Comparison of ENCODE assay signal across 23 mouse cellular contexts in genomic region chr5:105722807-105723206, GRCm38 (mm10). TPM values are rescaled to one million over a fixed set of nuclear protein-coding genes. Genes with fewer than 3 reads are reported as not detected.
DNase-seq lines count a peak whose midpoint lies in the region; ATAC-seq lines count a peak whose summit lies in the region.
"Had no signal": no experiment of that assay in that cellular context is flagged by ENCODE, and none has a peak within 500 bp of the region (broad histone marks: within the 10 kb centered on the region; RNA-seq: fewer than 3 reads in every experiment).

No protein-coding gene starts in this region.

- H3K27me3 ChIP-seq in kidney, embryonic 15.5 days: no peaks in the 10 kb centered on the region
- no peaks in the 10 kb centered on the region for H3K27me3 ChIP-seq in midbrain, embryonic 13.5 days
- H3K27me3 ChIP-seq: embryonic facial prominence, embryonic 12.5 days; forebrain, embryonic 13.5 days; hindbrain, embryonic 15.5 days; neural tube, embryonic 15.5 days had no signal

- H3K4me3 ChIP-seq in kidney, embryonic 15.5 days (replicated peaks): no peak overlapping the region
- no peak overlapping the region for H3K4me3 ChIP-seq in midbrain, embryonic 13.5 days (replicated peaks)
- H3K4me3 ChIP-seq: embryonic facial prominence, embryonic 12.5 days; erythroblast, embryonic 14.5 days; forebrain, embryonic 13.5 days; heart, embryonic 12.5 days; hindbrain, embryonic 15.5 days; limb, embryonic 10.5 days; neural tube, embryonic 15.5 days had no signal

- H3K4me1 ChIP-seq in kidney, embryonic 15.5 days: peaks cover 28% of the 10 kb centered on the region
- H3K4me1 ChIP-seq in midbrain, embryonic 13.5 days (replicated peaks): peaks cover 8% of the 10 kb centered on the region
- H3K4me1 ChIP-seq: limb, embryonic 10.5 days had no signal

- WGBS in kidney, embryonic 15.5 days: 91% methylated on average over 11 of the region's 11 CpGs
- WGBS in midbrain, embryonic 13.5 days: 92% methylated on average over 11 of the region's 11 CpGs

- peak; percentile 70 for DNase-seq in adrenal gland, postnatal 10 days
- no peak for DNase-seq in adrenal gland, adult 18-20 months (ENCODE audit: low spot score in 2 of 2)
- peak; percentile 35 for DNase-seq in kidney, adult 11 months
- DNase-seq in adrenal gland, postnatal 25 days: peak; percentile 62
- peak; percentile 60 to 66 for DNase-seq in cerebellum, postnatal 14 days
- no peak for DNase-seq in heart, postnatal 14 days
- DNase-seq: heart, adult 11 months; kidney, postnatal 14 days; lung, adult 2 months; lung, postnatal 36 days; right cerebral cortex, postnatal 4 days had no signal

- H3K9ac ChIP-seq in kidney, embryonic 15.5 days: no peak overlapping the region
- no peak overlapping the region for H3K9ac ChIP-seq in midbrain, embryonic 13.5 days (replicated peaks)
- H3K9ac ChIP-seq: embryonic facial prominence, embryonic 12.5 days; forebrain, embryonic 13.5 days; heart, embryonic 12.5 days; hindbrain, embryonic 15.5 days; neural tube, embryonic 15.5 days had no signal

- ATAC-seq in kidney, embryonic 15.5 days (replicated peaks; ENCODE audit: low FRiP score): no peak
- no peak for ATAC-seq in midbrain, embryonic 13.5 days
- ATAC-seq: forebrain, embryonic 13.5 days; intestine, embryonic 16.5 days; midbrain, embryonic 16.5 days had no signal

- H3K36me3 ChIP-seq in kidney, embryonic 15.5 days: peaks cover 16% of the 10 kb centered on the region
- peaks cover 16% of the 10 kb centered on the region for H3K36me3 ChIP-seq in midbrain, embryonic 13.5 days
- H3K36me3 ChIP-seq: embryonic facial prominence, embryonic 12.5 days; heart, embryonic 12.5 days; neural tube, embryonic 15.5 days had no signal

- no peak overlapping the region for H3K27ac ChIP-seq in kidney, embryonic 15.5 days
- no peak overlapping the region for H3K27ac ChIP-seq in midbrain, embryonic 13.5 days
- H3K27ac ChIP-seq: embryonic facial prominence, embryonic 12.5 days; forebrain, embryonic 13.5 days; hindbrain, embryonic 15.5 days; limb, embryonic 10.5 days; neural tube, embryonic 15.5 days had no signal

- H3K4me2 ChIP-seq in kidney, embryonic 15.5 days: no peak overlapping the region
- no peak overlapping the region for H3K4me2 ChIP-seq in midbrain, embryonic 13.5 days (replicated peaks)
- H3K4me2 ChIP-seq: embryonic facial prominence, embryonic 12.5 days; forebrain, embryonic 13.5 days; heart, embryonic 12.5 days; hindbrain, embryonic 15.5 days; liver, embryonic 11.5 days; neural tube, embryonic 15.5 days had no signal

- intact Hi-C loops in heart, postnatal 14 days (cut with DNase I): no loop called here

- H3K9me3 ChIP-seq in kidney, embryonic 15.5 days (replicated peaks): no peaks in the 10 kb centered on the region
- no peaks in the 10 kb centered on the region for H3K9me3 ChIP-seq in midbrain, embryonic 13.5 days
- H3K9me3 ChIP-seq: embryonic facial prominence, embryonic 12.5 days; forebrain, embryonic 13.5 days; hindbrain, embryonic 15.5 days; limb, embryonic 10.5 days; neural tube, embryonic 15.5 days had no signal

RNA-seq across cellular contexts. Expression of gene Lrrc8d, which starts 23.0 kb away (rescaled TPM):
- 10 to 100 TPM; 61.3 to 77.2 TPM for total RNA-seq in adrenal gland, postnatal 10 days (2021)
- total RNA-seq in adrenal gland, adult 18-20 months (2021): 100 to 1,000 TPM in 1 of 2 experiments, 10 to 100 TPM in 1; 81.3 to 105 TPM
- polyA plus RNA-seq in kidney, embryonic 15.5 days (2015; fragmentation: Nextera tagmentation; extraction: Ambion mirVana): 30.0 and 32.2 TPM in 2 replicates
- 99.7 and 124 TPM in 2 replicates for total RNA-seq in adrenal gland, postnatal 25 days (2021)
- 10 to 100 TPM; 11.6 to 14.9 TPM for total RNA-seq in heart, postnatal 14 days (2021)
- 30.4 and 32.3 TPM in 2 replicates for polyA plus RNA-seq in midbrain, embryonic 13.5 days (2015; fragmentation: Nextera tagmentation; extraction: Ambion mirVana)

Comparison
In these comparisons a context has a peak if more than half of its experiments do, and no peak if none do; other contexts are left out.
1. DNase-seq: peak in adrenal gland, postnatal 10 days (single experiment), kidney, adult 11 months (single experiment), adrenal gland, postnatal 25 days (single experiment) and cerebellum, postnatal 14 days (2 of 2); none in adrenal gland, adult 18-20 months (0 of 2) and heart, postnatal 14 days (0 of 2).